Mouse (Mus musculus) urinary bladder, postnatal 14 days (tissue): Measurements from ENCODE around the gene Ehbp1.

Experiments used
- DNase-seq: peaks from one replicate; pipeline ENCODE4 v3.0.0; 2021; ENCODE audit warnings: low spot score

The Ehbp1 gene

GRCm38 (mm10) chr11:22286371-22286872 is 55.7 kb downstream of the Ehbp1 start:
- DNase-seq: peak; percentile 52

DNA sequence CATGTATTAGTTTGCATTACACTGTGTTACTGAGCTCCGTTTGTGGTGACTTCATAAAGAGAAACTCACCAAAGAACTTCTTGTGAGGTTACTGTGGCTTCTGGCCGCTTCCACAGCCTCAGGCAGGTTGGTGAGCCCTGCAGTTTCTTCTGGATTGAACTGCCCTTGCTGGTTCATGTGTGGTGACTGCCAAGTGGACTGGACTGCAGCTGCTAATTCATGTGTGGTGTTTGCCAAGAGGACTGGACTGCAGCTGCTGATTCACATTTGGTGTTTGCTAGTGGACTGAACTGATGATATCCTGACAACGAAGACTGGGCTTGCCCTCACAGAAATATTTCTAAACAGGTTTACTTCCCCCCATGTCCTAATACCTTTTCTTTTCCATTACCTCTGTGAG is 65.4 kb downstream of the Ehbp1 start:
- no peak for DNase-seq

- DNase-seq: no peak
Measured at GRCm38 (mm10) chr11:22274144-22274543, 67.9 kb downstream of the Ehbp1 start.

DNA sequence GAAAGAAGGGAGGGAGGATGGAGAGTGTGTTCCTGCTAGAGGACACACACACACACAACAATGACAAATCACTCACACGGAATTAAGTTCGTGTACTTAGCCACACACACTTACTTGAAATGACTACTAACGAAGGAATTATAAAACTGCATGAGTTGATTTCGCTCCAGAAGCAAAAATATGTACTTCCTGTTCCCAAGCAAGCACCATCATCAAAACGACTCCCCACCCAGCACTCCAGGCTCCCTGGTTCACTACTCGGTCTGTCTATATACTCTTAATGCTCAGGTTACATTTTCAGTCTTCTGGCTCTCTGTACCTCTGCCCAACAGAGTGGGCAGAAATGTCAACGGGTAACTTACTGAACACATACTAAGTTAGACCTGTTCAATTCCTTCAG is 68.7 kb downstream of the Ehbp1 start:
- DNase-seq: no peak

DNA sequence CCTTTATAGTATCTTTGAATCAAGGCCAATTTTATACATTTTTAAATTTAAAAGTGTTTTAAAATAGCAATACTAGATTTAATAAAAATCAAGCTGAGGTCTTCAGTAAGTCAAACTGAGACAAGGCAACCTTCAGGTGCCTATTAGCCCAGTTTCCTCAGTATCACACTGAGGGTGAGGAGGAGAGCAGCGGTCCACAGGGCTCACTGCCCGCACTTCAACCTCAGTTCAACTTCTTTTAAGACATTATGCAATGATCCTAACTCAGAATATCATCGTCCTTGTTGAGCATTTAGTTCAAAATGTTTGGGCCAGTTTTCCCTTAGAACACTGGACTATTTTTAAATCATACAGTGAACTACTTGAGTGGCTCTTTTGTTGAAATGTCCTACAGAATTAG is 70.2 kb downstream of the Ehbp1 start:
- DNase-seq: no peak

DNA sequence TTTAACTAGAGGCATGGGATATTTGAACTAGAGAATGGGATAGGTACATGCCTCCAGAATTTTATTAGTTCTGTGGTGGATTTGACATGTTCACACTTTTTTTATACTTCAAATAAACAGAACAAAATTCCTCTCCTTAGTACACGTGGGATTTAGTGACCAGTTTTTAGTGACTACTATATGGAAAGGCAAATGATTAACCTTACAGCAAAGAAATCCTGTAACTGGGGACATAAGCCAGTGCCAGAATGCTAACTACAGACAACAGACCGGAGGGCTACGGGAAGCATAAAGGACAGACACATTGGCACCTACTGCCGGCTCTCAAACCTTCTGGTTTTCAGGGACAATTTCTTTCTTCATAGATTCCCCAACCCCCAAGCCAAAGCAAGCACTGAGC is 72.4 kb downstream of the Ehbp1 start:
- no peak for DNase-seq

GRCm38 (mm10) chr11:22269173-22269572 is 72.9 kb downstream of the Ehbp1 start:
- no peak for DNase-seq

GRCm38 (mm10) chr11:22267014-22267413 is 75.1 kb downstream of the Ehbp1 start:
- no peak for DNase-seq

GRCm38 (mm10) chr11:22255418-22255817 is 86.7 kb downstream of the Ehbp1 start:
- DNase-seq: no peak

GRCm38 (mm10) chr11:22249363-22249762 is 92.7 kb downstream of the Ehbp1 start:
- DNase-seq: no peak

DNA sequence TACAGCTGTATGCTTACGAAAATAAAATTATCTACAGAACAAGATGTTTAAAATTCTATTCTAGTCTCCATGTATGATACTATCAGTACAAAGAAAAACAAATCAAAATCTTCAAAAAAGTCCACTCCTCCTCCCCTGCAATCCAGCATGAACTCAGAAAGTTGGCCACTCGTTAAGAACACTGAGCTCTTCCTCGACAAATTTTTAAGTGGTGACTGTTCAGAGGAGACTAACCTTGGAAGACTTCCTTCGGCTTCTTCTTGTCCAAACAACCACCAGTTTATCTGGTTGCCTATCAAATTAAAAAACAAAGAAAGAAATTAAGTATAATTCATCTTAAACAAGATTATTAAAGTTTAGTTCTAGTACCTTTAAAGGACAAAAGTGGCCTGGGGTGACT is 94.4 kb downstream of the Ehbp1 start:
- no peak for DNase-seq

GRCm38 (mm10) chr11:22247069-22247468 is 95.0 kb downstream of the Ehbp1 start:
- peak; percentile 51 for DNase-seq

DNA sequence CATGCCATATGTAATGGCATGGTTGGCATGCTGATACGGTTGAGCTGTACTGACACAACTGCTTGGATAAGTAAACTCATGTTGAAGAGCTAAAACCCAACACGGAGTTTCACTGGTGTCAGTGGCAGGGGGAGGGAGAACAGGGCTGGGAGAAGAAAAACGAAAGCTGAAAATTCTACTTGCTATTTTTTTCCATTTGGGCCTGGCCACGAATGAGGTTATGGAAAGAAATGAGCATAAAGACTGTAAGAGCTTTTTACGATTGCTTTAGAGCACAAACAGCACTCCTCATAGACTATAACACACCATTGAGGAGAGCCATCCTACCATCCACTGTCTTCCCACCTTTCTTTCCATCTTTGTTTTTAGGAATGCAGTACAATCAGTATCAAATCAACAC is 106.5 kb downstream of the Ehbp1 start:
- no peak for DNase-seq

- no peak for DNase-seq
Measured at GRCm38 (mm10) chr11:22234739-22235138, 107.4 kb downstream of the Ehbp1 start.

DNA sequence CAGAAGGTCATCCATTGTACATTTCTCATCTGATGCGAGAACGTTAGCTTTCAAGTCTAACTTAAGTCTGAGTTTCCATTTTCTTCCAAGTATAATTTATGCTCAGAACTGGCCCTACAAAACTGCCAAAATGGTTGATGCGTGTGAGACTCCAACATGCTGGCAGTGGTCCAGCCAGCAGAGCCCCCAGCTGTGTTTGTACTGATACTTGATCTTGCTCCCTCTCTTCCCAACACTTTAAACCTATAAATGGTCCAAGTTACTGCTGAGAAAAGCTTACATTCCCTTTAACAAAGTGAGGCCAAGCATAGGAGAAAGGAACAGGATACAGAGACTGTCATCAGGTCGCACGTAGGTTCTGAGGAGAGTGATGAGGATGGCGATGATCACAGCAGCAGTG is 111.2 kb downstream of the Ehbp1 start:
- DNase-seq: no peak

DNA sequence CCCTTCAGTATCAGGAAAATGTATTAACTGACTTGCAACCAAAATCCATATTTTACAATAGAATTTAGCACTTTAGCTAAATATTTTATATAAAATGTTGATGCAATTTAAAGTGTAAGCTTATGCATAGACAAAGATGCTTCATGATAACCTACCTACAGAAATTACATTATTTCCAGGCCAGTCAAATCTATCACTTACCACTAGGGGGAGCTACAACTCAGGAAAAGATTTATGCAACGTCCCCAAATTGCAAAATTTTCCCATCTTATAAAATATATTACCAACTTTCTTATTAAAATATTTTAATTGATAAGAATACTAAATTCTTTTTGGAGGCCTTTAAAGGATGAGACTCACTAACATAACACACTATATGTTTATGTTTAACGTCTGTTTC is 116.5 kb downstream of the Ehbp1 start:
- no peak for DNase-seq

DNA sequence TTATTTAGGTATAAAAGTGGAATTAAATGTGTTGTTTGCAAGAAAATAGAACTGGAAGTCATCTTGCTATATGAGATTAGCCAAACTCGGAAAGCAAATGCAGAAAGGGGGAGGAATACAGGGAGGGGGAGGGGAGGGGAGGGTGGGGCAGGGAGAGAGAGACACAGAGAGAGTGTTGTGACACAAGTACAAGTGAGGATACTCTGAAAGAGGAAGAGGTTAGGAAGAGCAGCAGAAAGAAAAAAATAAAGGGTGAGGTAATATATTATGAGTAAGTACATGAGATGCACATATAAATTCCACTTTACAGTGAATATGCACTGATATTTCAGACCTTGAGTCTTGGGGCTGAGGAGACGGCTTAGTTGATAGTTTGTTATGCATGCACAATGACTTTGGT is 123.9 kb downstream of the Ehbp1 start:
- no peak for DNase-seq

- DNase-seq: no peak
Measured at GRCm38 (mm10) chr11:22216941-22217340, 125.2 kb downstream of the Ehbp1 start.

DNA sequence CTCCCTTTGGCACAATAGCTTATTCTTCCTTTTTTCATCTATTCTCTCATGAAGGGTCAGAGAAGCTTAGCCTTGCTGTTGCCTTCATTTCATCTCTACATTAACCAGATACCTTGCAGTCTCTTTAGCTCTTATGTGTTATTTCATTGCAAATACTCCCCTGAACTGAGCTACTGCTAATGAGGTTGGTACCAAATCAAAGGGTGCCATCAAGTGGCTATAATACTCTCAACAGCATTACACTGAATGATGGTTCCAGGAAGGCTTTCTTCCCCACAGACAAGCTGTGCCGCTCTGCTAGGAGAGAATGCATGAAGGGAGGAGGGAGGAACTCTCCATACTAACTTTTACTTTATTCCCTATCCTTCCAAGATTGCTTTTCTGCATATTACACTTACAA is 135.5 kb downstream of the Ehbp1 start:
- DNase-seq: no peak

DNA sequence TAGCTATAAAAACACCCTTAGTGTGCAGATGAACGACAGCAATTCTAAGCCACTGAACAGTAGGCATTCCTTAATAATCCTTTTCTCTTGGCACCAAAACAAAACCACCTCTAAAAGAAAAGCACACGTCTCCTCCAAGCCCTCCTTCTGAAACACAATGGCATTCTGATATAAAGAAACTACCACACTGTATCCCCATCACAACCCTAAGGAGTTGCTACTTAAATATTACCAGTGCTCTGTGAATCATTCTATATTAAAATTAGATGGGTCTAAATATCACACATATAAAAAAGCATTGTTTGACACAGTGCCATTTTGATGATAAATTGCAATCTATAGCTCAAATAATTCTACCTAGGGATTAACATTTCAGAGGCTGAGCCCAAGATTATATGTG is 135.9 kb downstream of the Ehbp1 start:
- no peak for DNase-seq

- DNase-seq: no peak
Measured at GRCm38 (mm10) chr11:22203413-22203812, 138.7 kb downstream of the Ehbp1 start.

- no peak for DNase-seq
Measured at GRCm38 (mm10) chr11:22201125-22201524, 141.0 kb downstream of the Ehbp1 start.

- no peak for DNase-seq
Measured at GRCm38 (mm10) chr11:22199881-22200280, 142.2 kb downstream of the Ehbp1 start.

GRCm38 (mm10) chr11:22198406-22198805 is 143.7 kb downstream of the Ehbp1 start:
- no peak for DNase-seq

DNA sequence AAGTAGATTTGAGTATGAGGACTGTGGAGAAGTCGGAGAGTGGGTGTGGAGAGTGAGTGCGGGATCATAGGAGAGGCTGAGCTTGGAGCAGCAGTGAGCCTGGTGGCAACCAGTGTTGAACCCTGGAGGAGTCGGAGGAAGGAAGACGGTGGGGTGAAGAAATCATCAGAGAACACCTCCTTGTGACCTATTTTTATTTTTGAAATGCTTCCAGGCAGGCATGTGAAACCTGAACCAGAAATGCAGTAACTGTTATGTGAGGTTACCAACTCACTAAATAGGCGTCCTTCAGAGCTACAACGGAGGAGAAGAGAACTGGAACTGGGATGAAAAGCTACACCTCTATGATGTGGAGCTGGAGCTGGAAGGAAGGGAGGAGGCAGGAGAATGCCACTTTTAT is 144.2 kb downstream of the Ehbp1 start:
- no peak for DNase-seq
